Mouse (Mus musculus) ES-Bruce4 (cell line): ENCODE measurements at regions not wholly inside any gene's neighbourhood (a gene's known extent, or its start where the extent isn't known, plus 50 kb on each side); places are given as distances from the start of the nearest gene placed in this dataset.

Source experiments
- CTCF ChIP-seq: IDR thresholded peaks from one replicate; pipeline ENCODE4 v1.8.1; 2011; ENCODE audit warnings: low read depth, low read length
- POLR2A ChIP-seq: IDR thresholded peaks from one replicate; pipeline ENCODE4 v1.8.1; 2011; ENCODE audit warnings: low read length; ENCODE audit not compliant: insufficient read depth

- TF ChIP-seq CTCF (no peak), POLR2A (no peak)
Observed at GRCm38 (mm10) chr2:124740848-124741247, 327.1 kb upstream of the Slc24a5 start.
